27 mouse cellular contexts compared by ENCODE assay signal in genomic region chr9:43465731-43466330, GRCm38 (mm10).
A peak's percentile ranks its signal among the peaks of the same experiment; 100 is the strongest.
DNase-seq lines count a peak whose midpoint lies in the region; ATAC-seq and TF ChIP-seq lines count a peak whose summit lies in the region.
"Had no signal": no experiment of that assay in that cellular context is flagged by ENCODE, and none has a peak within 500 bp of the region (broad histone marks: within the 10 kb centered on the region; RNA-seq: fewer than 3 reads in every experiment).

No protein-coding gene starts in this region.

- TF ChIP-seq CTCF in liver, postnatal 0 days (IDR thresholded peaks at IDR 0.05; ENCODE audit: low read depth), result no peak

- H3K36me3 ChIP-seq in heart, embryonic 10.5 days, result no peaks in the 10 kb centered on the region
- H3K36me3 ChIP-seq in kidney, embryonic 15.5 days, result no peaks in the 10 kb centered on the region
- no peaks in the 10 kb centered on the region for H3K36me3 ChIP-seq in liver, postnatal 0 days (replicated peaks; ENCODE audit: insufficient read depth, low read length)
- H3K36me3 ChIP-seq in liver, embryonic 12.5 days, result no peaks in the 10 kb centered on the region
- H3K36me3 ChIP-seq: G1E; heart, embryonic 13.5 days; hindbrain, embryonic 13.5 days; limb, embryonic 12.5 days; liver, embryonic 13.5 days; midbrain, embryonic 10.5 days; neural tube, embryonic 12.5 days had no signal

- H3K4me3 ChIP-seq in heart, embryonic 10.5 days, result no peak overlapping the region
- no peak overlapping the region for H3K4me3 ChIP-seq in kidney, embryonic 15.5 days (replicated peaks)
- no peak overlapping the region for H3K4me3 ChIP-seq in liver, postnatal 0 days (ENCODE audit: low read depth, low read length)
- no peak overlapping the region for H3K4me3 ChIP-seq in liver, embryonic 12.5 days
- H3K4me3 ChIP-seq: erythroblast, embryonic 14.5 days; heart, embryonic 13.5 days; hindbrain, embryonic 13.5 days; limb, embryonic 12.5 days; liver, embryonic 13.5 days; midbrain, embryonic 10.5 days; myocyte; neural tube, embryonic 12.5 days had no signal

- H3K27ac ChIP-seq in heart, embryonic 10.5 days, result no peak overlapping the region
- no peak overlapping the region for H3K27ac ChIP-seq in kidney, embryonic 15.5 days
- peak overlapping the region; percentile 11; the same call in 1 of the 2 replicates for H3K27ac ChIP-seq in liver, postnatal 0 days (ENCODE audit: low read depth)
- H3K27ac ChIP-seq in liver, embryonic 12.5 days, result no peak overlapping the region
- H3K27ac ChIP-seq: heart, embryonic 13.5 days; hindbrain, embryonic 13.5 days; limb, embryonic 12.5 days; liver, embryonic 13.5 days; midbrain, embryonic 10.5 days; neural tube, embryonic 12.5 days had no signal

- no peak for TF ChIP-seq EP300 in liver, postnatal 0 days (IDR thresholded peaks at IDR 0.05; ENCODE audit: low read depth)

- no peak overlapping the region for H3K4me2 ChIP-seq in kidney, embryonic 15.5 days
- H3K4me2 ChIP-seq in liver, postnatal 0 days (ENCODE audit: low read depth, low read length), result no peak overlapping the region
- no peak overlapping the region for H3K4me2 ChIP-seq in liver, embryonic 12.5 days
- H3K4me2 ChIP-seq: heart, embryonic 13.5 days; hindbrain, embryonic 13.5 days; limb, embryonic 12.5 days; liver, embryonic 13.5 days; lung, embryonic 14.5 days; neural tube, embryonic 12.5 days had no signal

- WGBS in heart, embryonic 10.5 days, result 65% methylated on average over 8 of the region's 8 CpGs
- 70% methylated on average over 8 of the region's 8 CpGs for WGBS in kidney, embryonic 15.5 days
- 58% methylated on average over 8 of the region's 8 CpGs for WGBS in liver, postnatal 0 days (ENCODE audit: insufficient replicate concordance)
- WGBS in liver, embryonic 12.5 days (ENCODE audit: insufficient replicate concordance), result 49% methylated on average over 8 of the region's 8 CpGs

- DNase-seq in heart, adult 18-20 months, result peak; percentile 23 to 45
- no peak for DNase-seq in heart, embryonic 10.5 days (ENCODE audit: low spot score)
- peak; percentile 42 for DNase-seq in kidney, adult 18-20 months
- DNase-seq in liver, postnatal 0 days, result no peak
- DNase-seq in spleen, postnatal 36 days (ENCODE audit: low spot score in 2 of 2), result no peak
- DNase-seq: adrenal gland, adult 8-10 months; cerebellum, adult 2 months; cerebellum, postnatal 14 days; forebrain, postnatal 0 days; heart, postnatal 36 days; liver, embryonic 13.5 days; lung, embryonic 14.5 days; right cerebral cortex, adult 18-20 months; spleen, adult 18-20 months; thymus, adult 18-20 months; thymus, postnatal 25 days had no signal

- H3K9me3 ChIP-seq in heart, embryonic 10.5 days, result no peaks in the 10 kb centered on the region
- no peaks in the 10 kb centered on the region for H3K9me3 ChIP-seq in kidney, embryonic 15.5 days (replicated peaks)
- H3K9me3 ChIP-seq in liver, postnatal 0 days (ENCODE audit: low read length), result no peaks in the 10 kb centered on the region
- H3K9me3 ChIP-seq in liver, embryonic 12.5 days (replicated peaks), result no peaks in the 10 kb centered on the region
- H3K9me3 ChIP-seq: heart, embryonic 13.5 days; hindbrain, embryonic 13.5 days; limb, embryonic 12.5 days; liver, embryonic 13.5 days; midbrain, embryonic 10.5 days; neural tube, embryonic 12.5 days had no signal

- H3K9ac ChIP-seq in kidney, embryonic 15.5 days, result no peak overlapping the region
- H3K9ac ChIP-seq in liver, postnatal 0 days (replicated peaks), result no peak overlapping the region
- H3K9ac ChIP-seq in liver, embryonic 12.5 days, result no peak overlapping the region
- H3K9ac ChIP-seq: forebrain, postnatal 0 days; heart, embryonic 13.5 days; hindbrain, embryonic 13.5 days; limb, embryonic 12.5 days; liver, embryonic 13.5 days; lung, embryonic 14.5 days; neural tube, embryonic 12.5 days had no signal

- ATAC-seq in kidney, embryonic 15.5 days (replicated peaks; ENCODE audit: low FRiP score), result no peak
- ATAC-seq in liver, postnatal 0 days, result no peak
- no peak for ATAC-seq in liver, embryonic 12.5 days
- ATAC-seq: forebrain, postnatal 0 days; intestine, embryonic 16.5 days had no signal

- peaks cover 44% of the 10 kb centered on the region for H3K27me3 ChIP-seq in heart, embryonic 10.5 days (ENCODE audit: insufficient read depth, poor library complexity, severe bottlenecking)
- no peaks in the 10 kb centered on the region for H3K27me3 ChIP-seq in kidney, embryonic 15.5 days
- no peaks in the 10 kb centered on the region for H3K27me3 ChIP-seq in liver, postnatal 0 days (ENCODE audit: insufficient read depth, low read length)
- H3K27me3 ChIP-seq in liver, embryonic 12.5 days (replicated peaks), result no peaks in the 10 kb centered on the region
- H3K27me3 ChIP-seq: liver, embryonic 13.5 days had no signal

- peaks cover 4% of the 10 kb centered on the region; the same call in 1 of the 2 replicates for H3K4me1 ChIP-seq in heart, embryonic 10.5 days
- 0 out of 2 replicates have a peak, but pooled peaks cover 3% of the 10 kb centered on the region for H3K4me1 ChIP-seq in kidney, embryonic 15.5 days
- H3K4me1 ChIP-seq in liver, postnatal 0 days (ENCODE audit: insufficient read depth), result peaks cover 10% of the 10 kb centered on the region; the same call in 1 of the 2 replicates
- H3K4me1 ChIP-seq in liver, embryonic 12.5 days, result peaks cover 6% of the 10 kb centered on the region; the same call in 1 of the 2 replicates
- H3K4me1 ChIP-seq: heart, embryonic 13.5 days had no signal

Comparison
In these comparisons a context has a peak if more than half of its experiments do, and no peak if none do; other contexts are left out.
1. DNase-seq: peak in heart, adult 18-20 months (2 of 2) and kidney, adult 18-20 months (single experiment); none in heart, embryonic 10.5 days (single experiment), liver, postnatal 0 days (single experiment) and spleen, postnatal 36 days (0 of 2).